Mouse (Mus musculus): ENCODE data around the gene Hist1h2ak. TPM values are rescaled to one million over a fixed set of nuclear protein-coding genes. Genes with fewer than 3 reads are reported as not detected.
"Not testable (repeated sequence)": the region's sequence is repeated elsewhere in the genome, so short reads cannot be mapped to it uniquely, and the experiment has no call there.

The Hist1h2ak gene
- total and polyA plus RNA-seq, 3 experiments, result 0.62 to 4.2 (median 1.3) TPM

GRCm38 (mm10) chr13:21717397-21718357 is 36.0 kb downstream of the Hist1h2ak start, which contains the start of gene Hist1h3h:
Hist1h3h (plus strand) TSS chr13:21717659.
- WGBS, result 12% methylated on average over 26 of the region's 56 CpGs
- H3K4me1 ChIP-seq (ENCODE audit: control insufficient read depth, insufficient read depth, low read length), result not testable (repeated sequence)

DNA sequence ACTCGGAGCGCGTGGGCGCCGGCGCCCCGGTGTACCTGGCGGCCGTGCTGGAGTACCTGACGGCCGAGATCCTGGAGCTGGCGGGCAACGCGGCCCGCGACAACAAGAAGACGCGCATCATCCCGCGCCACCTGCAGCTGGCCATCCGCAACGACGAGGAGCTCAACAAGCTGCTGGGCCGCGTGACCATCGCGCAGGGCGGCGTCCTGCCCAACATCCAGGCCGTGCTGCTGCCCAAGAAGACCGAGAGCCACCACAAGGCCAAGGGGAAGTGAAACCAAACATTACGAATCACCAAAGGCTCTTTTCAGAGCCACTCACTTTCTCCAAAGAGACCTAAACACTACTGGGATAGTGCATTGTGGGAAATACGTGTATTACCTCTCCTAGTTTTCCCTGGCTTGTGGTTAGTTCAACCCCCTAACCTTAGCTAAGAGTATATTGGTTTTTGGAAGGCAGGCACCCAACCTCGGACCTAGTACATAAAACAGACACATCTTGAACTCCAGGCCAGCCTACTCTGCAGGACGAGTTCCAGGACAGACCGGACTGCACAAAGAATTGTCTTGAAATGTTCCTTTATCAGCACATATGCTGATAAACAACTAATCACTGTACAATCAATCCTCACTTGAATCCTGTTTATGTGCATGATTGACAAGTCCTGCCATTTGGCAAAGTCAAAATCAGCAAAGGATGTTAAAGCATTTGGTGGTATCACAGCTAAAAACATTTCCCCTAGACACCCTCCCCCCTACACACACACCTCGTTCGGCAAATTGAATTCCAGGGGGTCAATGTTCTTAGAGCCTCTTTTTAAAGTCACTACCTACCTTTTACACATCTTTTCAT is 36.9 kb downstream of the Hist1h2ak start:
- DNase-seq, result peak in 1 of 2 experiments; percentile 30
- not testable (repeated sequence) for H3K36me3 ChIP-seq (ENCODE audit: control insufficient read depth, insufficient read depth, low read length); H3K27me3 ChIP-seq (ENCODE audit: control insufficient read depth, insufficient read depth, low read length); H3K4me1 ChIP-seq (ENCODE audit: control insufficient read depth, insufficient read depth, low read length); H3K79me2 ChIP-seq (replicated peaks; ENCODE audit: control insufficient read depth, insufficient read depth, low read length)
- Histone ChIP-seq H3K9ac (ENCODE audit: low read depth, low read length) (peak overlapping the region; percentile 69), H3K27ac (peak overlapping the region; percentile 42), H3K4me3 (peak overlapping the region; percentile 54)
- 2% methylated on average over 15 of the region's 38 CpGs for WGBS
- intact Hi-C loops (cut with DNase I), result loop anchor here (2.0 to 10.0 kb wide), 5 partner anchors 198 to 1978 kb away; partner anchors contain the start of genes Hist1h1t, Hist1h4c, Hist1h4d and Hist1h4i

More at GRCm38 (mm10) chr13:21717397-21718357, 36.0 kb downstream of the Hist1h2ak start, which contains the start of gene Hist1h3h:
- not testable (repeated sequence) for H3K27me3 ChIP-seq (ENCODE audit: control insufficient read depth, insufficient read depth, low read length); H3K79me2 ChIP-seq (replicated peaks; ENCODE audit: control insufficient read depth, insufficient read depth, low read length); H3K36me3 ChIP-seq (ENCODE audit: control insufficient read depth, insufficient read depth, low read length)
- TF ChIP-seq POLR2A (IDR thresholded peaks at IDR 0.05; ENCODE audit: insufficient read depth, low read depth, low read length), result peak; percentile 65; the same call in 1 of the 2 replicates
- DNase-seq, result peak; percentile 75 to 85
- intact Hi-C loops (cut with DNase I), result loop anchor here (2.0 to 10.0 kb wide), 5 partner anchors 197 to 1977 kb away; partner anchors contain the start of genes Hist1h1t, Hist1h4c, Hist1h4d and Hist1h4i
- Histone ChIP-seq H3K27ac (peak within 1 kb of the TSS; percentile 42), H3K4me3 (peak within 1 kb of the TSS; percentile 35; the same call in 1 of the 2 replicates), H3K9ac (ENCODE audit: low read depth, low read length) (peak within 1 kb of the TSS; percentile 52)

- Histone ChIP-seq H3K27ac (peak within 1 kb of the TSS; percentile 65), H3K9ac (ENCODE audit: low read depth, low read length) (peak within 1 kb of the TSS; percentile 69), H3K4me3 (peak within 1 kb of the TSS; percentile 54)
- intact Hi-C loops (cut with DNase I), result loop anchor here (1.0 to 10.0 kb wide), 7 partner anchors 18 to 1979 kb away; partner anchors contain the start of genes Hist1h1t, Hist1h4c, Hist1h4d and Hist1h4i
- H3K36me3 ChIP-seq (ENCODE audit: control insufficient read depth, insufficient read depth, low read length); H3K79me2 ChIP-seq (replicated peaks; ENCODE audit: control insufficient read depth, insufficient read depth, low read length); H3K27me3 ChIP-seq (ENCODE audit: control insufficient read depth, insufficient read depth, low read length); H3K4me1 ChIP-seq (ENCODE audit: control insufficient read depth, insufficient read depth, low read length): not testable (repeated sequence)
- DNase-seq, result peak; percentile 71 to 81
- WGBS, result under 1% methylated on average over 36 of the region's 50 CpGs
- peak; percentile 88 for TF ChIP-seq POLR2A (IDR thresholded peaks at IDR 0.05; ENCODE audit: insufficient read depth, low read depth, low read length)
Observed at GRCm38 (mm10) chr13:21715864-21716539, 37.6 kb downstream of the Hist1h2ak start, which contains the start of the genes Hist1h2bl and Hist1h2ai. Hist1h2bl (minus strand) TSS chr13:21716143. Hist1h2ai (plus strand) TSS chr13:21716422.

DNA sequence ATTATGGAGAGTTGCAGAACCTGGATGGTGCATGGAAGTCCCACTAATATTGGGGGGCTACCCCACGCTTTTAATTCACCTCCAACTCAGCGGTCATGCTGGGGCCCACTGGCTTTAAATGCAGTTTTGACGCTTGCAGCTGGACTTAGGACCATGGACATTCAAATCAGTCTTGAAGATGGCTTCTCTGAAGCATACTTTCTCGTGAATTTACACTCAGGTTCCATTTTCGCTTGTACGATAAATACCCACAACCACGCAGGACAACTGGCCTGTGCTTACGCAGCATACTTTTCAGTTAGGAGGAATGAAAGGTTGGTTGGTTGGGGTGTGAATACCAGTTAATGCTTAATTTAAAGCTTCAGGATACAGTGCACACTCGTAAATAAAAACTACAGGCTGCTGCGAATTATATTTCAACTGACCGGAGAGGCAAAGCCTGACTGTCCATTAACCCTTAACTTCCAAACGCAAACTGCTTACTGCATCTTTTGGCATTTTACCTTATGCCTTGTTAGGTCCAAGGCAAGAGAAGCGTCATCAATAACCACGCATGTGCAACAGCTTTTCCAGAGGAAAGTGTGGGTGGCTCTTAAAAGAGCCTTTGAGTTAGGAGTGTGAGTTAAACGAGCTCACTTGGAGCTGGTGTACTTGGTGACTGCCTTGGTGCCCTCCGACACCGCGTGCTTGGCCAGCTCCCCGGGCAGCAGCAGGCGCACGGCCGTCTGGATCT is 38.3 kb downstream of the Hist1h2ak start:
- no peaks in the 10 kb centered on the region for H3K27me3 ChIP-seq (ENCODE audit: control insufficient read depth, insufficient read depth, low read length)
- peak overlapping the region; percentile 54 for H3K4me3 ChIP-seq
- no peak overlapping the region; the same call in none of the 2 replicates for H3K9ac ChIP-seq (ENCODE audit: low read depth, low read length)
- under 1% methylated on average over 22 of the region's 22 CpGs for WGBS
- H3K79me2 ChIP-seq (replicated peaks; ENCODE audit: control insufficient read depth, insufficient read depth, low read length), result no peaks in the 10 kb centered on the region
- no peak for DNase-seq
- no peak overlapping the region; the same call in 1 of the 2 replicates for H3K27ac ChIP-seq
- intact Hi-C loops (cut with DNase I), result loop anchor here (1.0 to 10.0 kb wide), 6 partner anchors 19 to 1980 kb away; partner anchors contain the start of genes Hist1h1t, Hist1h4c and Hist1h4d
- H3K4me1 ChIP-seq (ENCODE audit: control insufficient read depth, insufficient read depth, low read length), result peaks cover 1% of the 10 kb centered on the region
- TF ChIP-seq CTCF (IDR thresholded peaks at IDR 0.05) (no peak), POLR2A (IDR thresholded peaks at IDR 0.05; ENCODE audit: insufficient read depth, low read depth, low read length) (no peak), EP300 (IDR thresholded peaks at IDR 0.05; ENCODE audit: insufficient read depth, low read depth, low read length) (no peak)
- peaks cover 2% of the 10 kb centered on the region; the same call in 1 of the 2 replicates for H3K36me3 ChIP-seq (ENCODE audit: control insufficient read depth, insufficient read depth, low read length)

DNA sequence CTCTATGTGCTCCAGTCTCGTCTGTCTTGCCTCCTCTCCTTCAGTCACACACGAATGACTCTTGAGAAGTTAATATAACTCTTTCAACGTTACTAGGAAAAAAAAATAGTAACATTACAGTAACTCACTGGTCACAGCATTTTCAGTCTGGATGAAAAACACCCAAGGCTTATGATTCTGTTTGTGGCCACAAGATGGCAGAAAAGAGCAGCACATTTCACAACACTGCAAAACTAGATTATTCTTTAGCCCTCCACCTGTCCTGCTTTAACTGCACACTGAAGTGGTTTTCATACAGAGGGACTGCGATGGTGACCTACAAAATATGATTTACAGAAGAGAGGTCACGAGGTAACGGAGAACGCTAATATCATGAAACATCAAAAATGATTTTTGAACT is 38.9 kb downstream of the Hist1h2ak start:
- no peak overlapping the region for H3K9ac ChIP-seq (ENCODE audit: low read depth, low read length)
- DNase-seq, result peak; percentile 55 to 62
- H3K27ac ChIP-seq, result no peak overlapping the region
- H3K79me2 ChIP-seq (replicated peaks; ENCODE audit: control insufficient read depth, insufficient read depth, low read length), result no peaks in the 10 kb centered on the region
- under 1% methylated on average over 7 of the region's 7 CpGs for WGBS
- TF ChIP-seq POLR2A (IDR thresholded peaks at IDR 0.05; ENCODE audit: insufficient read depth, low read depth, low read length), result no peak
- peak; percentile 96 for TF ChIP-seq CTCF (IDR thresholded peaks at IDR 0.05)
- peaks cover 2% of the 10 kb centered on the region; the same call in 1 of the 2 replicates for H3K36me3 ChIP-seq (ENCODE audit: control insufficient read depth, insufficient read depth, low read length)
- no peaks in the 10 kb centered on the region for H3K27me3 ChIP-seq (ENCODE audit: control insufficient read depth, insufficient read depth, low read length)
- intact Hi-C loops (cut with DNase I), result loop anchor here (1.0 to 10.0 kb wide), 7 partner anchors 20 to 1980 kb away; partner anchors contain the start of genes Hist1h1t, Hist1h4c and Hist1h4d
- peak overlapping the region; percentile 8; the same call in 1 of the 2 replicates for H3K4me3 ChIP-seq
- peaks cover 1% of the 10 kb centered on the region for H3K4me1 ChIP-seq (ENCODE audit: control insufficient read depth, insufficient read depth, low read length)

All from heart, adult 2 months (tissue).